Mouse (Mus musculus) c-Kit-positive CD71-positive TER-119-negative erythroid progenitor cells, embryonic 14.5 days (primary cell): ENCODE measurements at regions not wholly inside any gene's neighbourhood (a gene's known extent, or its start where the extent isn't known, plus 50 kb on each side); places are given as distances from the start of the nearest gene placed in this dataset.

Experiments used
- DNase-seq: peaks from one replicate; pipeline ENCODE4 v3.0.0-alpha.2; 2013; ENCODE audit warnings: low read depth

DNA sequence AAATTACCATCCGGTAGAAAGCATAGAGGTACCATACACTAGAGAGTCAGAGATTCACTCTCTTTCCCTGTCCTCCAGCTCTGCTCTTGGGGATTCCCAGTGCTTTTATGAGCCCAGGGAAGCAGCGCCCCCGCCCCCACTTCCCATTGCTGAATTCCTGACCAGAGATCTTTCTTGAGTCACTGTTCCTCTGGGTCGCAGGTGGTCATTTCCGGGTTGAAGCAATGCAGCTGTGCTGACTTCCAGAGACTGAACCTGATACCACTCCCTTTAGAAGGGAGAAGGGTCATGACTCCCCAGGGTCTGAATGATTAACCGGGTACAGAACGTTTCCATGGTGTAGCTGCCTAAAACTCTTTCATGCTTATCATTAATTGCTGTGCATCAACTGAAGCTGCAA is 128.9 kb downstream of the Cd83 start:
- DNase-seq, result no peak

DNA sequence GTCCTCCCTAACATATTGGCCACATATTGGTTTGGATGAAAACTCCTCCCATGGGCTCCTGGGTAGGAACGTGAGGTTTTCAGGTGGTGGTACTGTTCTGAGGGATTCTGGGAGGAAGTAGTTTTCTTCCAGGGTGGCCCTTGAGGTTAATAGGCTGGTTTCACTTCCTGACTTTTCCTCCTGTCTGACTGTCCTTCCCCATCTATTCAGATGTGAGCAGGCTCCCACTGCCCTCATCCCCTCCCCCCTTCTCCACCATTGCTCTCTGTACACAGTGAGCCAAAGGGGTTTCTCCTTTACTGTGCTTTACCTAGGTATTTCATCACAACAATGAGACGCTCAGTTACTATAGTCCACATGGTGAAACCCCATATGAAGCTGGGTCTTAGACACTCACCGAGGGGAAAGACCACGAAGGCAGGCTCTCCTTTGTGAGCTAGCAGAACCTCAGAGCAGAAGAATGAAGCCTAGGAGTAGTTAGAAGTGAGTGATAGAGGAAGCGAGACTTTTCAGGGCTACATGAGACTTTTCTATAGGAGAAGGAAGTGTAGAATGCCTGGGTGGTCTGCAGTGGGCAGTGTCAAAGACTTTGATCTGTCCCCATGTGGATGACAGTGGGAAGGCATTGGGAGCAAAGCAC is 135.3 kb downstream of the Cd83 start:
- DNase-seq, result no peak

DNA sequence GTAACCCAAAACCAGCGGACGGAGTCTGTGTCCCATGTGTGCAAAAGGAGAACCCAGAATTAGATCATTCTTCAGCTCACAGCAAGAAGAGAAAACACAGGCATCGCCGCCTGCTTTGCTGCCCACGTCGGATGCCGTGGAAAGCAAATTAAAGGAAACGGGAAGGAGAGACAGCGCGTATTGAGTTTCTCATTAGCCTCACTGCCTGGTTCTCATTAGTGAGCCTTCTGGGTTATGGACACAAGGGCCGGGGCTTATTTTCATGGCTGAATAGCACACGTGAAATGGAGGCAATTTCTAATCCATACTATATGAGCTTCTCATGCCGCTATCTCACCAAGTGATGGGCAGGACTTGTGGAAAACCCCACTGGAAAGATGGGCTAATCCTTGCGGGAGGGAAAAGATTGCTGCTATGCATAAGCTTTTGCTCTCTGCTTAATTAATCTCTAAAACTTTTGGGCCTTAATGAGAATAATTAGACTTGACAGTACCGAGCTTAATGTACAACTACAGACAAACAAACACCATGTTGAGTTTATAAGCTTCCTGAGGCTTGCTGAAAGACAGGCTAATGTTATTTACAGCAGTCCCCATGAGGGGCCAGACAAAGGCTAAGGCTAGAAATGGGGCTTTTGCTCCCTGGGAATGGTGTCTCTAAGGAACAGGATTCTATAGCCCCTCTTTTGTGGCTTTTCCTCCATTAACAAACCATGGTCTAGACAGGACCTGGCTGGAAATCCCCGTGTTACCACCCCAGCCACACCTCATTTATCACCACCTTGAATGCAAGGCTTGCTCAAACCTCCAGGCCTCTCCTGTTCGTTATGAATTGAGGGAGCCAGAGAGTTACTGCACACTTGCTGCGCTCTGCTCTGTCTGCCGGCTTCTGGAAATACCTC is 145.8 kb downstream of the Cd83 start:
- DNase-seq, result no peak

DNA sequence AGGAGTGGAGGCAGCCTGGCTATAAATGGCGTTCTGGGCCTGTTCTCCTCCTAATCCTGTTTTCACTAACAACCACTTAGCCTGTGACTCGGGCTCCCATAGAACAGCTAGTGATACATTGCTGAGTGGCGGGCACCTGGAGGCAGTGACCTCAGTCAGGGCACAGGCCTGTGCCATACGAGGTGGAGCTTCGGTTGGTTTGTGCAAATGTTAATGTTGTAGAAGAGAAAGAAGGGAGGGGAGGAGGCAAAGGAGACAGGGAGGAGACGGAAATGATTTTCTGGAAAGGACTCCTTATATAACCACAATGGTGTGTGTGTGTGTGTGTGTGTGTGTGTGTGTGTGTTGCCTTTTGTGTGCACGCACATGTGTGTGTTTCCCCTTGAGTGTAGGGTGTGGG is 148.4 kb downstream of the Cd83 start:
- DNase-seq, result no peak

DNA sequence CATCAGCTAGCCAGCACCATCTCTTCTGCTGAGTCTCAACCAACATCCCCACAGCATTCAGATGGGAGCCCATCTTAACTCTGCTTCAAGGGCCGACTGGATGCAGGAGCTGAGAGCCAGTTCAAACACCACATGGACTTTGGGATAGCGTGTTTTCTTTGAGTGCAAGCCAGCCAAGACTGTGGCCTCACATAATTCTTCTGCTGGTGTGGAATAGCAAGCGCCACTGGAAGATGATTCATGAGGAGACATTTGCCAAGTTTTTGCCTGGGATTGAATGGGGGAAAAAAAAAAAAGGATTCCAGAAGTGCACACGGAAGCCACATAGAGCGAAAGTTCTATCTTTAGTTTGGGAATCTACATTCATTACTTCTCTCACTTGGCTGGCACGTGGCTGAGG is 150.7 kb downstream of the Cd83 start:
- DNase-seq, result no peak

DNA sequence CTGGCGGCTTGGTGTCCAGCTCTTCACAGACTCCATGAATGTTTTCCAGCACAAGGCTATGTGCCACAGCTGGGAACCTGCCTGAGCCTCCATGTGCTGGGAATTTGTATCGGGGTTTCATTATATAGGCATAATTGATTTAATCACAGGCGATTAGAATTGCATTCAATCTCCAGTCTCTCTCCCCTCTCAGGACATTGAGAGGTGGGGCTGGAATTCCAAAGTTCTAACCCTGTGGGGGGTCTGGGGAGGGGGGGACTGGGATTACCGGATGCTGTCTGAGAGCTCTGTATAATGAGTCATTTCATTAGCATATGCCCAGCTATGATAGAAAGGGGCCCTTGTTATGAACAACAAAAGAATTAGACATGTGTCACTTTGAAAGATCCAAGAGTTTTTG is 151.9 kb downstream of the Cd83 start:
- no peak for DNase-seq

DNA sequence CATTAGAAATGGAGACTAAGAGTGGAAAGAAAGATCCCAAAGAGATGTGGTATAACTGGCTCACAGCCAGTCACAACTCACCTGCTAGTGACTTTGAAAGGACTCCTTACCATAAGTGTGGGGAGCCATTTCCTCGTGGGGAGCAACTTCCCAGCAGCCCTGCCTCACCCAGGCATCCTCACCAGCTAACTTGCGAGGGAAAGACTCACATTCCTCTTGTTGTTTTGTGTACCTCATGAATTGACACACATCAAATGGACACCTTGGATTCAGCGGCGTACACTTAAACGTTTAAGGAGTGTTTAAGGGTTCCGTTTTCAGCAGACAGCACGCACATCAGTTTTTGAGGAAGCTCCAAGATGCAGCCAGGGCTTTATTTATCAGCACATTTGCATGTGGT is 154.0 kb downstream of the Cd83 start:
- no peak for DNase-seq

DNA sequence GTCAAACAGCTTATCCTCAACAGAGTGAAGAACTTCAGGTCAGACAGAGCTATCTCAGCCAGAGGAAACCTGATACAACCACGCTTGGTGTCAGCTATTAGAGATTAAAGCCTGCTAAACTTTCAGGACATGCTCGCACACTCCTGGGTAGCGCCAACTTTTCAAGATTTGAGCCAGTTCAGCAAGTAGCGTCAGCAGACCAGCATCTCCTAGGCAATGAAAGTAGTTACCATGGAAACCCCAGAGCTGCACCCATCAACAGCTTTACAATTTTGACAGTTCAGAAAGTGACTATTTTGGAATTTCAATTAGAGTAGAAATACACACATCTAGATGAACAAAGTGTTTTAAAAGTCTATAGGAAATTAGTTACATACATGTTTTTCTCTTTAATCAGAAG is 154.8 kb downstream of the Cd83 start:
- no peak for DNase-seq

DNA sequence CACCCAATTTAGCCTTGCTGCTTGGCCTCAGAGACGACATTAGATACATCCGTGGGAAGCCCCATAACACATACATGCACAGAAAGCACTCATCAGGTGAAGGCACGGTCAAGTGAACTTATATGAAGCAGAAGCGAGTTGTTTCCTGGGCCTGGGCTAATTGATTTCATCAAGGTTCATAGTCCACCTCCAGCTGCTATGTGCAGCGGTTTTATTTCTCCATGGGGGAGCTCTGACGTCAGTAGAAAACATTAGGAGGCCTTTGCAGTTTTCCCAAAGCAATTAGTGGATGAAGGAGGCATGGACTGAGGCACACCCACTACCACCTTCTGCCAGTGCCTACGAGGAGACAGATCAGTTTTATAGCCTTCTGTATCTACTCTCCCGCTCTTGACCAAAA is 157.2 kb downstream of the Cd83 start:
- DNase-seq, result no peak

DNA sequence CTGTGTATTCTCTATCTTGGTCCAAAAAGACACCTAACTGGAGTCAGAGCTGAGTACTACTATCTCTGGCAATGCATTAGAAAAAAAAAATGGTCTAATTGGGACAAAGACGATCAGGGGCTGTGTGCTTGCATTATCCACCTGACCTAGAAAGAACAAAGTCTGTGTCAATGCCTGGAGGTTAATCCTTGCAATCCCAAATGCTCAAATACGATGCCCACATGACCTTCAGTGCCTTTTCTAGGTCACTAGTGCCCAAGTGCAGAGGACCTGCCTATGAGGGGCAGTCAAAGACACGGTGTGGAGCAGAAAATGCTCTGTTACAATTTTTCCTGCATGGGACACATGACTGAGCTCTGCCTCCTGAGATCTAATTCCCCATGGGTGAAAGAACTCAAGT is 164.0 kb downstream of the Cd83 start:
- no peak for DNase-seq

DNA sequence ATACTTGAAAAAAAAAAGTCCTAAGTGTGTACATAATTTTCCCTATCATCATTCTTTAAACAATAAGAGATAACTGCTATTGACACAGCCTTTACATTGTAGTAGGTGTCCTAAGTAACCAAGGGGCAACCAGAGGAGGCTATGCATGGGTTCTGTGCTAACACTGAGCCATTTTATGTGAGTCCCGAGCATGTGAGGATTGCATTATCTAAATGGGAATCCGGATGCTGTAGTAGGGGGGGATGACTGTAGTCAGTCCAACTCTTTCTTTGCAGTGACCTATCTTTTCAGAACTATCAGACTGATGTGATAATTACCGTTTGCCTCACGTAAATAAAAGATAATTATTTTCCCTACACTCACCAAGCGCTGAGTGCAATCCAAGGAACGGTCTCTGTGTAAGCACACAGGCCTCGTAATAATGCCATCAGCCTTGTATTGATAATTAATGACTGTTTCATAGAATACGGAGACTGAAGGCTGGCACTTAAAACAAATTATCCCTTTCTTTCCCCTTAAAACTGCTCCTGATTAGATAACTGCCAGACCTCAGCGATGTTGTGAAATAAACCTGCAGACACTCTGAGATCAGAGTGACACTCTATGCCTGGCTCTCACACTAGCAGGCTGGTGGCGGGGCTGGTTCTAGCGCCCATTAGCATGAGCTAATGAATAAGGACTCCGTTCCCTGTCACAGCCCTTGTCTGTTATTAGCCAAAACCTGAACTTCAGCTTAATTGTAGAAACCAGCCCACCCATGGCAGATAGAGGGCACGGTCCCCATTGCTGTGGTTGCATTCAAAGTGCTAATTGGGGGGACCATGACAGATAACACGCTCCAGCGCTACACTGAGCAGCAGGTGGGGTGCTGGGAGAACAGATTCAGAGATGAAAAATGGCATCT is 165.4 kb downstream of the Cd83 start:
- no peak for DNase-seq

DNA sequence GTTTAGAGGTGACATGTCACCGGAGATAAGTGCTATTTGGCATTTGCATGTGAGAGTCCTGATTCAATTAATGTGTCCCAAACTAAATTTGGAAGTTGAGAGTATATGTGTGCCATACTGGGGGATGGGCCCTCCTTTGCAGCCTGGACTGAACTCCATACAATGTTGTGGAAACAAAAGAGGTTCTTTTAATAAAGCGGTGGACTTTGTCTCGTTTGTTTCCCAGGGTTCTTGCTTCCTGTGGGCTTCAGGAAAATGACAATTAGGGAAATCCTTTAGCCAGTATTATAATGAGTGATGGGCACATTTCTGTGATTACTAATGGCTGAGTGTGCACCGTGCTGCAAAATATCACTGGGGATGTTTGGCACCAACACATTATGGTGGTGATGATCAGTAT is 167.9 kb downstream of the Cd83 start:
- DNase-seq, result no peak

DNA sequence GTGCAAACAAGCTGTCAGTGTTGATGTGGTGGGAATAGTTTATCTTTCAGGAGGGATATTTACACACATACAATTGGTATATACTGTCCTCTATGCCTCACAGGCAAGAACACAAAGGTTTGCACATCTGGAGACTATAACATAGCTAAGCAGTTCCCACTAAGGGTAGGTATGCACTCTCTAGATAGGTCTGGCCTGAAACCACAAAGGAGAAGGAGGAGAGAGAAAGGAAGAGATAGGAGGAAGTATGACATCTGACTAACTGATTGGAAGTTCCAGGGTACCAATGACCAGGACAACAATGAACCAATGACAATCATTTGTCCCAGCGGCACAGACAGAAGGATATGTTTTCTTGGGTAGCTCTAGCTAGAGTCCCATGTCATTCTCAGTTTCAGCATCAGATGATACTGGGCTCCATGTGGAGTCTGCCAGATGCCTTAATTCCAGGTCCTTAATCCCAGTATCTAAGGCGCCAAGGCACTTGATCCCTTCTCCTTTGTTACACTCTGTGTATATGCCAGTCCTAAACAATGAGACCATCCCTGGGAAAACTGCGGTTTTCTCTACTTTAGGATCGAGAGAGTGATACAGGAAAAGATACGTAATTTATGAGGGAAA is 168.5 kb downstream of the Cd83 start:
- DNase-seq, result no peak

DNA sequence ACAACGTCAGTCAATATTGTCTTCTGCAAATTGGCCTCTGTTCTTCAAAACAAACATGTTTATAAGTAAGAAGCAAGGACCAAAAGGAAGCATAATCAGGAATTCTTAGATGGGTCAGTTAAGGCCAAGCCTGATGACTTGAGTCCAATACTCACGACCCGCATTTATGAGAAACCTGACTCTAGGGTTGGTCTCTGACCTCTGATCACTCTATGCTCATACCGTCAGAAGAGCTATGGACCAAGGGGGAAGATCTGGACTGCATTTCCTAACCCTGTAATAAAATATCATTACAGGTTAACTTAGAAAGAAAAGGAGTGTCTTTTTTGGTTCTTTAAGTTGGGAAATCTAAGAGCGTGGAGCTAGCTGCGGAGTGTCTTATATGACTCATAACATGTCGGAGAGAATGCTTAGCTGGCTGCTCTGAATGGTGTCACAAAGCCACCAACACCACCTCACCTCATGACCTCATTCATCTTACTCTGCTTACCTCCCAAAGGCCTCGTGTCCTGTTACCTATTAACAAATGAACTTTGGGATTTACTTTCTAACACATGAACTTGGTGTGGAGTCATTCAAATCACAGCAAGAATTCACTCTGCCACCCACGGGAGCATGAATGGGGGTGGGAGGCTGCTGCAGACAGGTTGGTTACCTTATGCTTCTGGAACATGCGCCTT is 170.3 kb downstream of the Cd83 start:
- no peak for DNase-seq

DNA sequence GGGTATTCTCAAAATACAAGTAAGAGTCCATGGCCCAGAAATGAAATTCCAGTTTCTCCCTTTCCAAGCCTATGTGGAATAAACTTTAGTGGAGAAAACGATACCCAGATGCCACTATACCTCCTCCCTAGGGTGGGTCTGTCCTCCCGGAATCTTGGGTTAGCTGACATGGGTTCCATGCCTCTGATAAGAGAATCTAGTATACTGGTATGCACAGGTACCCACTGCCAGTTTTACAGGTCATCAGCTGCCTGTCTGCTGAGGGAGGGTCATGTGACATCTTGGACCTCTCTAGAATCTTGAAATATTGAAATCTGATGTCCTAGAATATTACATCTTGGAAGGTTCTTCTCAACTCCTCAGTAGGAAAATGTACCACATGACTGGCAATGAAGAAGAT is 172.5 kb downstream of the Cd83 start:
- no peak for DNase-seq

DNA sequence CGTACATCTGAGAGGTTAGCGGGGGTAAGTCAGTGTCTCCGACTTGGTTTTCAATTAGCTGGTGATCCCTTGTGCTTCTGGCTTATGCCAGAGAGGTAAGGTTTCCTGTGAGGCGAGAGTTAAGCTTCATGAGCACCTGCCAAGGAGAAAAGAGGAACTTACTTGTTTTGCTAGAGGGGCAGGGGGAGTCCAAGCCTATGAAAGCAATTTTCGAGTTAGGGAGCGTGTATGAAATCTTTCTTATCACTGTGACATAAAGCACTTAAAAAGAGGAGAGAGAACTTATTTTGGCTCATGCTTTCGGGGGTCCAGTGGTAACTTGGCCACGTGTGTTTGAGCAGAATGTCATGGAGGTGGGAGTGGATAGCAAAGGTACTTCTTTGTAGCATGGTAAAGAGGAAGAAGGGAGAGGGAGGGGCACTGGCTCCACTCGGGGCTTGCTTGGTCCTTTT is 174.6 kb downstream of the Cd83 start:
- no peak for DNase-seq

DNA sequence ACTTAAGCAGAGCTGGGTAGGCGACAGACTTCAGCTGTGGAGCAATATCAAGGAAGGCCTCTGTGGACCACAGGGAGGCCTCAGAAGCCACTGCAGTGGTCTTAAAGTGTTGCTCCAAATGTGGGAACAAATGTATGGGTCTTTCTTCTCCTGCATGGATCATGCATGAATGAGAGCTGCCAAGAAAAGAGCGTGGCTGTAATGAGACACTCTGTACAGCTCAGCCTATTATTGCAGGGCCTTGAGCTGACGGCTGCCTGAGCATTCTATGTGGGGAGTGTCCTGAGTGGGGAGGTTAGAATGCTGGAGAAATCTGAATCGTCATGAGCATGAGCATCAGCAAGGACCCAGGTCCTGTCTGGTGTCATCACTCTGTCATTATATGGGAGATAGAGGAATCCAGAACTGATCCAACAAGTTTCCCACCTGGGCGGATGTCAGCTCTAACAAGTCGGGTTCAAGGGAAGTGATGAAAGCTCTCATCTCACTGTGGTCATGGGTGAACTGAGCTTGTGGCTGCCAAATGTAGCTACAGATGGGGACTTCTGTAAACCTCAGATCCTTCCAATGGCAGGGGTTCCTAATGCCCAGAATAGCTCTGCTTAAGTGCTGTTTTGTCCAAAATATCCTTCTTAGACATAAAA is 176.6 kb downstream of the Cd83 start:
- DNase-seq, result no peak

DNA sequence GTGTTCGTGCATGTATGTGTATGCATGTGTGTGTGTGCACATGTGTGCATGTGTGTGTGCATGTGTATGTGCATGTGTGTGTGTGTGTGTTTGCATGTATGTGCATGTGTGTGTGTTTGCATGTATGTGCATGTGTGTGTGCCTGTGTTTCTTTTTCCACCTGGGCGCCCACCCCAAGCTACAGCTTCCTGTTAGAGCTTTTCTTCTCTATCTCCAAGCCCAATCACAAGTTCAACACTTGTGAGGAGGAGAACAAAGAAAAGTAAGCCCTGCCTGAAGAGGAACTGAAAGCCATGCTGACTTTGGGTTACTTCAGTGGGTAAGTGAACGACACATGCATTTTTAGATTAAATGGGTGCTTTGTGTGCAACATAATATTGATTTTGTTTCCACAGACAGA is 177.4 kb downstream of the Cd83 start:
- no peak for DNase-seq

DNA sequence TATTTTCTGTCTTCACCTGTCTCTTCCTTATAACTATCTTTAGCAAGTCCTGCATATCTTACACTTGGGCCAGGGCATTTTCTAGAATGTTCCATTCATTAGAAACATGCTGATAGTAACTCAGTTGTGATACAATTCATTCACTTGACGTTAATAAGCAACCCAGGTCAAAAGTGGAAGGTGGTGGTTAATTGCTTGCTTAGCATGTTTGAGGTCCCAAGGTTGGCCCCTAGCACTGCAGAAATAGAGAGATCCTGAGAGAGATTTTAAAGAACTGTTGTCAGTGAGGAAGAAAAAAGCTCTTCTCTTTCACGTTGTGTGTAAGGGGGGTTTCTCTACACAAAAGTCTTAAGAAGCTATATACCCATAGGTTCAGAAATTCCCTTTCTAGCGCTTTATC is 178.7 kb downstream of the Cd83 start:
- DNase-seq, result no peak

DNA sequence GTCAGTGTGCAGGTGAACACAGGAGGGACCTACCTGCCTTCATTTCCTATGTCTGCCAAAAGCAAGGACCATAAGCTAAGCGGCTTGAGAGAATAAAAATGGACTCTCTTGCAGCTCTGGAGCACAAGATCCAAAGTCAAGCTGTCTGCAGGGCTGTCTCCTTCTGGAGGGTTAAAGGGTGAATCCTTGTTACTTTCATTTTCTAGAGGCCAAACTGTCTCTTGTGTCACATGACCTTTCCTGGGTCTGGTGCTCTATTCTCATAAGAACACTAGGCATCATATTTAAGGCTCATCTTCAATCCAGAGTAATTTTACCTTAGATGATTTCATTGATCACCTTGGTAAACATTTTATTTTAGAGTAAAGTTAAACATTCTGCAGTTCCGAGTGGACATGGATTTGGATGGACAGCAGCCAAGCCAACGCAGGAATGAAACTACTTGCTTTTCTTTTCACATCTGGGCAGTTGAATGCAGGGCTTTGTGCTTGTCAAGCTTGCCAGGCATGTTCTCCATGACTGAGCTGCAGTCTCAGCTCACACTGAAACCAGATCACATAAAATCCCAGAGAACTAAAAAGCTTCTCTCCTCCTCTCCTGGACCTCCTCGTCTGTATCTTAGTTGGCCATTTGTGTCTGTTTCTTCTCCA is 180.8 kb downstream of the Cd83 start:
- DNase-seq, result no peak

DNA sequence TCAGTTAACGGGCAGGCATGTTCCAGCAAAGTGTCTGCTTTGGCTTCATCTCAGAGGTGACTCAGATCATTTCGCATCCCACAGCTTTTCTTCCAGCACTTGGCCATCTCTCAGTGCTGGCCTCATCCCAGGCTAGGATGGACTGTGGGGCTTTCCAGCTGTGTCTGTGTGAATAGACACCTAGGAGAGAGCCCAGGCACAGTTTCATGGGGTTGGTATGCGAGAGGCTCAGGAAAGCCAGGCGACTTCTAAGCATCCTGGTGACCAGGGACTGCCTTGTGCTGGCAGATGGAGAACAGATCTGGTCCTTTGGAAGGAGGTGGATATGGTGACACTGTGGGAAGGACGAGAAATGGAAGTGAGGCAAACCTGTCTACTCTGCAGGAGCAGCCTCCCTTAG is 182.9 kb downstream of the Cd83 start:
- DNase-seq, result no peak
